Mouse (Mus musculus): ENCODE measurements around the gene Chrnb4. TPM values are rescaled to one million over a fixed set of nuclear protein-coding genes. Genes with fewer than 3 reads are reported as not detected.
A peak's percentile ranks its signal among the peaks of the same experiment; 100 is the strongest.

Chrnb4 gene
- 0.14 TPM in 2 replicates for polyA plus RNA-seq (2015; fragmentation: Nextera tagmentation; extraction: Ambion mirVana)

GRCm38 (mm10) chr9:55048211-55048880 lies at the start of gene Chrnb4:
TSS of gene Chrnb4 (minus strand) at chr9:55048779.
- peak; percentile 61 for ATAC-seq (ENCODE audit: low FRiP score, low read depth)
- no peak within 1 kb of the TSS for H3K27ac ChIP-seq
- peak within 1 kb of the TSS; percentile 61 for H3K9ac ChIP-seq
- H3K36me3 ChIP-seq: no peaks in the 10 kb centered on the region
- under 1% methylated on average over 23 of the region's 23 CpGs for WGBS
- peak within 1 kb of the TSS; percentile 58 for H3K4me3 ChIP-seq
- peaks cover 12% of the 10 kb centered on the region; the same call in 1 of the 2 replicates for H3K4me1 ChIP-seq
- 0 out of 2 replicates have a peak, but pooled peaks cover 3% of the 10 kb centered on the region for H3K27me3 ChIP-seq
- H3K9me3 ChIP-seq: peaks cover 7% of the 10 kb centered on the region
- peak within 1 kb of the TSS; percentile 89 for H3K4me2 ChIP-seq (replicated peaks)

DNA sequence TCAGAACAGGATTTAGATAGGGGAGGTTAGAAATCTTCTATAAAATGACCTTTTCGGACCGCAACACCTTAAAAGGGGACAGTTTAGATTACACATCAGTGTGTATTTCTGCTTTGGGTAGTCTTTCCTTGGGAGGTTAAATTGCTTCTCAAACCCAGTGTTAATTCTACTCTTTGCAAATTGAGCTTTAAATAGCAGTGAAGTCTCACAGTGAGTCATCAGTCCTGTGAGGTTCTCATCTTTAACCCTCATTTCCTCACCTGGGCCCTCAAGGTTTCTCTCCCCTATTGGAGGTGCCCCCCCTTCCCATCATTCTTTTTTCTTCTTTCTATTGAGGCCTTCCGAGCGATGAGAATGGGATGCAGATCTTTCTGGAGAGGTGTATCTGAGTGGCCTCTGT lies 48.3 kb upstream of the Chrnb4 start:
- 95% methylated on average over 4 of the region's 4 CpGs for WGBS
- H3K9ac ChIP-seq: no peak overlapping the region
- no peak overlapping the region for H3K27ac ChIP-seq
- H3K4me1 ChIP-seq: no peaks in the 10 kb centered on the region
- no peaks in the 10 kb centered on the region for H3K27me3 ChIP-seq
- H3K9me3 ChIP-seq: no peaks in the 10 kb centered on the region
- H3K4me3 ChIP-seq: no peak overlapping the region
- no peaks in the 10 kb centered on the region for H3K36me3 ChIP-seq
- no peak overlapping the region for H3K4me2 ChIP-seq (replicated peaks)
- ATAC-seq (ENCODE audit: low FRiP score, low read depth): no peak

GRCm38 (mm10) chr9:55096033-55096432 lies 47.5 kb upstream of the Chrnb4 start:
- Histone ChIP-seq H3K4me1 (no peaks in the 10 kb centered on the region), H3K27ac (no peak overlapping the region), H3K9ac (no peak overlapping the region), H3K4me2 (replicated peaks) (no peak overlapping the region), H3K4me3 (no peak overlapping the region), H3K36me3 (no peaks in the 10 kb centered on the region), H3K27me3 (no peaks in the 10 kb centered on the region), H3K9me3 (no peaks in the 10 kb centered on the region)
- no peak for ATAC-seq (ENCODE audit: low FRiP score, low read depth)
- WGBS: 61% methylated on average over 3 of the region's 3 CpGs

DNA sequence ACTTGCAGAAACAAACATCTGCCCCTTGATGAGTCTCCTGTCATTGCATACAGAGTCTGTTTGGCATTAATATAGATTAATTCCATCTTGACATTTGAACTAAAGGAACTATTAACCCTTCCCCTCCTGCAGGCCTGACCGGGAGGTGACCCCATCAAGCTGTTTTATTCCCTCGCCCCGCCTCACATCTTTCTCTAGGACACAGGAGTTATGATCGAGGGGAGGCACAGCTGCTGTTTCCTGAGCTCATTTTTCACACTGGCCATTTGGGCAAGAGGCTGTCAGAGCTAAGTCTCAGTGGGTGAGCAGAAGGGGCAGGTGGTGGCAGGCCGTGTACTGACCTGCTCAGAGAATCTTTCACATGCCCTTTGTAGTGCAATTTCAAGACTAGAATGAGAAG lies 41.6 kb upstream of the Chrnb4 start:
- H3K27me3 ChIP-seq: no peaks in the 10 kb centered on the region
- H3K36me3 ChIP-seq: no peaks in the 10 kb centered on the region
- peak; percentile 79; the same call in 1 of the 2 replicates for ATAC-seq (ENCODE audit: low FRiP score, low read depth)
- H3K9me3 ChIP-seq: no peaks in the 10 kb centered on the region
- no peak overlapping the region for H3K9ac ChIP-seq
- H3K4me3 ChIP-seq: no peak overlapping the region
- 0 out of 2 replicates have a peak, but pooled peaks cover 6% of the 10 kb centered on the region for H3K4me1 ChIP-seq
- H3K4me2 ChIP-seq (replicated peaks): no peak overlapping the region
- 8% methylated on average over 5 of the region's 5 CpGs for WGBS
- no peak overlapping the region for H3K27ac ChIP-seq

DNA sequence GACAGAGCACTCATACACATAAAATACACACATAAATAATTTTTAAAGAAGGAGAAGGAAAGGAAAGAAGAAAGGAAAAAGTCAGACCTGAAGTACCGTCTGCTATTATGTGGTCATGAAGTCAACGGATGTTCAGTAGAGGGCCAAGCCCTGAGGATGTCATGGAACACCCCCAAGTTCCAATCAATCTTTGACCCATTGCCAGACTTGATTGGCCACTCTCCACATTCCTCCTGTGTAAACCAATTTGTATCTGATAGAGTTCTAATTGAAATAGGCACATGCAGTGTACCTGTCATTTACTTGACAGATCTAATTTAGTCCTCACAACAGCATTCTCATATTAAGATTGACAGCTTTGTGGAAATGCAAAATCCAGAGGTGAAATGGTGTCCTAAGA lies 40.6 kb upstream of the Chrnb4 start:
- no peak overlapping the region for H3K27ac ChIP-seq
- H3K9me3 ChIP-seq: no peaks in the 10 kb centered on the region
- H3K9ac ChIP-seq: no peak overlapping the region
- no peak for ATAC-seq (ENCODE audit: low FRiP score, low read depth)
- no peaks in the 10 kb centered on the region for H3K27me3 ChIP-seq
- H3K4me2 ChIP-seq (replicated peaks): no peak overlapping the region
- H3K4me3 ChIP-seq: no peak overlapping the region
- H3K36me3 ChIP-seq: no peaks in the 10 kb centered on the region
- 87% methylated on average over 2 of the region's 2 CpGs for WGBS
- H3K4me1 ChIP-seq: 0 out of 2 replicates have a peak, but pooled peaks cover 6% of the 10 kb centered on the region

DNA sequence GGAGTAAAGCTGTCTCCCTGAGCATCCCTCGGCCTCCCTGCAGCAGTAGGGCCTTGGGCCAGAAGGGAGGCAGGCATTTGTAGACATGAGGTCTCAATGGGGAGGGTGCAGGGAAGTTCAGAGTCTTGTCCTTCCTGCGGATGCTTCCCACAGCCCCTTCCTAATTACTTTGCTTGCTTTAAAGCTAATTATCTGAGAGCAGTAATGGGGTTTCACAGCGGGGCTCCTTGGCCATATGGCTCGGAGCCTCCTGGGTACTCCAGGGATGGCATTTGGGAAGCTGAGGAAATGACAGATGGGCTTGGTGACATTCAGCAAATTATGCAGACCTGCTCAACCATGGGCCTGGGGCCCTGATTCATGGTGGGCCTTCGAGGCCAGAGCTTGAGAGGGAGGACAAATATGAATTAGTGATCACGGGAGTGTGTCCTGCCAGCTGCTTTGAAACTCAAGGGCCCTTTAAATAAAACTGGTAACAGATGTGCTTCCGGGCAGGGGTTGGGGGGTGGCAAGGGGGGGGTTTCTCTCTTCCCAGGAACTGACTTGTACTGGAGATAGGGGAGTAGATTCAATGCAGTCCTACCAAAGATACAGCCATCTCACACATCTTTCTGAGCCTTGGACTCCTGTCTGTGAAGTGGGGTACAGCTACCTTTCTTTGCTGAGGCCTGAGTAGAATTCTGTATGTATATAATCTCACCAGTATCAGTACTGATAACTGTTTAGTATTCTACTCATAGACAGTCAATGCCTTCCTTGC lies 34.8 kb upstream of the Chrnb4 start:
- ATAC-seq (ENCODE audit: low FRiP score, low read depth): no peak
- Histone ChIP-seq H3K27me3 (no peaks in the 10 kb centered on the region), H3K27ac (no peak overlapping the region), H3K4me2 (replicated peaks) (no peak overlapping the region), H3K4me1 (peaks cover 9% of the 10 kb centered on the region), H3K4me3 (no peak overlapping the region), H3K36me3 (no peaks in the 10 kb centered on the region), H3K9ac (no peak overlapping the region), H3K9me3 (no peaks in the 10 kb centered on the region)
- 10% methylated on average over 7 of the region's 7 CpGs for WGBS

GRCm38 (mm10) chr9:55067965-55068265 lies 19.3 kb upstream of the Chrnb4 start:
- no peak for ATAC-seq (ENCODE audit: low FRiP score, low read depth)
- no peaks in the 10 kb centered on the region for H3K36me3 ChIP-seq
- H3K4me1 ChIP-seq: peaks cover 12% of the 10 kb centered on the region; the same call in 1 of the 2 replicates
- H3K27ac ChIP-seq: no peak overlapping the region
- H3K9me3 ChIP-seq: no peaks in the 10 kb centered on the region
- H3K4me3 ChIP-seq: no peak overlapping the region
- WGBS: 26% methylated on average over 5 of the region's 5 CpGs
- H3K27me3 ChIP-seq: no peaks in the 10 kb centered on the region
- H3K4me2 ChIP-seq (replicated peaks): no peak overlapping the region
- no peak overlapping the region; the same call in 1 of the 2 replicates for H3K9ac ChIP-seq

- Histone ChIP-seq H3K9me3 (no peaks in the 10 kb centered on the region), H3K4me1 (peaks cover 12% of the 10 kb centered on the region; the same call in 1 of the 2 replicates), H3K4me2 (replicated peaks) (no peak overlapping the region), H3K4me3 (no peak overlapping the region), H3K36me3 (no peaks in the 10 kb centered on the region), H3K27ac (no peak overlapping the region), H3K27me3 (no peaks in the 10 kb centered on the region), H3K9ac (peak overlapping the region; percentile 19; the same call in 1 of the 2 replicates)
- no peak for ATAC-seq (ENCODE audit: low FRiP score, low read depth)
- WGBS: 22% methylated on average over 8 of the region's 8 CpGs
Observed at GRCm38 (mm10) chr9:55067260-55067964, 18.8 kb upstream of the Chrnb4 start.

DNA sequence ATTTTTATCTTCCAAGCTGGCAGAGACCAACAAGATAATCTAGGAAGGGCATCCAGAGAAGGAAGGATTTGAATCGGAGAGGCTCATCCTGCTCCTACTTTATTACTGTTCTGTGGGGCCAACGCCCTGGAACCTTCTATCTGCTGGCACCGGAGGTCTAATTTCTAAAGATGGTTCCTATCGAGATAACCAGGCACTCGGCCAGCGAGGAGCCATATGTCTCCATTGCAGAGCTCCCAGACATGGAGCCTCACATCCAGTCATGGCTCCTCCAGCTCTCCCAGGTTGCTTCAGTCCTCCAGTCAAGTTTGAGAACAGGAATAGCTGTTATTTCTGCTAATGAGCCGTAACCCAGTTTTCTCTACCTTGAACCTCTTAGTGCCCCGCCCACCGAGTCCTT lies 16.7 kb upstream of the Chrnb4 start:
- no peaks in the 10 kb centered on the region for H3K36me3 ChIP-seq
- 88% methylated on average over 9 of the region's 9 CpGs for WGBS
- no peaks in the 10 kb centered on the region for H3K27me3 ChIP-seq
- no peaks in the 10 kb centered on the region for H3K9me3 ChIP-seq
- no peak overlapping the region for H3K27ac ChIP-seq
- H3K9ac ChIP-seq: no peak overlapping the region
- ATAC-seq (ENCODE audit: low FRiP score, low read depth): no peak
- H3K4me1 ChIP-seq: peaks cover 12% of the 10 kb centered on the region; the same call in 1 of the 2 replicates
- no peak overlapping the region for H3K4me3 ChIP-seq
- no peak overlapping the region for H3K4me2 ChIP-seq (replicated peaks)

GRCm38 (mm10) chr9:55058067-55058466 lies 9.5 kb upstream of the Chrnb4 start:
- H3K4me2 ChIP-seq (replicated peaks): no peak overlapping the region
- H3K36me3 ChIP-seq: no peaks in the 10 kb centered on the region
- ATAC-seq (ENCODE audit: low FRiP score, low read depth): no peak
- no peaks in the 10 kb centered on the region for H3K4me1 ChIP-seq
- WGBS: 86% methylated on average over 4 of the region's 4 CpGs
- H3K9ac ChIP-seq: no peak overlapping the region
- no peaks in the 10 kb centered on the region for H3K9me3 ChIP-seq
- H3K4me3 ChIP-seq: no peak overlapping the region
- no peaks in the 10 kb centered on the region for H3K27me3 ChIP-seq
- H3K27ac ChIP-seq: no peak overlapping the region

- no peaks in the 10 kb centered on the region for H3K27me3 ChIP-seq
- WGBS: 76% methylated on average over 2 of the region's 2 CpGs
- H3K27ac ChIP-seq: no peak overlapping the region
- H3K9ac ChIP-seq: no peak overlapping the region
- H3K4me3 ChIP-seq: no peak overlapping the region
- H3K9me3 ChIP-seq: 0 out of 2 replicates have a peak, but pooled peaks cover 1% of the 10 kb centered on the region
- H3K36me3 ChIP-seq: no peaks in the 10 kb centered on the region
- no peaks in the 10 kb centered on the region for H3K4me1 ChIP-seq
- H3K4me2 ChIP-seq (replicated peaks): no peak overlapping the region
- ATAC-seq (ENCODE audit: low FRiP score, low read depth): no peak
Observed at GRCm38 (mm10) chr9:55055386-55055930, 6.9 kb upstream of the Chrnb4 start.

DNA sequence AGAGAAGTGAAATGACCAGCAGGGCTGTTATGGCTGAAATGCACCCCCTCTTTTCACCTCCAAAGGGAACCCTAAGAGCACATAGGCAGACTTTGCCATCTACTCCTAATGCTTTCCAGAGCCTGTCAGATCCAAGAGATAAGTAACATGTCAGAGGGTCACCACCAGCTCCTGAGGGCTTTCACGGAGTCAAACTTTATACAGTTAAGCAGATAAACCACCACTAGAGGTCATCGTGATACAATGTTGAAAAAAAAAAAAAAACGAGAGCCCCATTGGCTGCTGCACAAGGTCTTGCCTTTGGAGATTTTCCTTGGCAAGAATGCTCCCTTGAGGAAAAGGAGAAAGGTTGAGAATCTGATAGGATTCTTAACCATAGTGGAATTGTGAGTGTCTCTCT lies 1.8 kb downstream of the Chrnb4 start:
- Histone ChIP-seq H3K4me1 (peaks cover 12% of the 10 kb centered on the region; the same call in 1 of the 2 replicates), H3K27ac (no peak overlapping the region), H3K36me3 (no peaks in the 10 kb centered on the region), H3K27me3 (0 out of 2 replicates have a peak, but pooled peaks cover 3% of the 10 kb centered on the region), H3K9me3 (peaks cover 7% of the 10 kb centered on the region), H3K4me3 (no peak overlapping the region), H3K9ac (no peak overlapping the region), H3K4me2 (replicated peaks) (no peak overlapping the region)
- no peak for ATAC-seq (ENCODE audit: low FRiP score, low read depth)
- under 1% methylated on average over 3 of the region's 3 CpGs for WGBS
